Mouse (Mus musculus) activated CD4-positive, CD25-positive, alpha-beta regulatory T cell, adult 4 months (primary cell): Measurements from ENCODE around the gene Btbd3. TPM values are rescaled to one million over a fixed set of nuclear protein-coding genes. Genes with fewer than 3 reads are reported as not detected.

Source experiments
- ATAC-seq: one replicate; pipeline ENCODE4 v1.8.0; 2017
- polyA plus RNA-seq, 2 experiments: library from polyadenylated mRNA; unstranded; fragments of 100-300 nt; shearing (Covaris generic); gene quantifications; one replicate each; pipeline ENCODE4 v1.2.1; 2017

Btbd3 gene
- polyA plus RNA-seq, 2 experiments from 2014 or later = not detected

DNA sequence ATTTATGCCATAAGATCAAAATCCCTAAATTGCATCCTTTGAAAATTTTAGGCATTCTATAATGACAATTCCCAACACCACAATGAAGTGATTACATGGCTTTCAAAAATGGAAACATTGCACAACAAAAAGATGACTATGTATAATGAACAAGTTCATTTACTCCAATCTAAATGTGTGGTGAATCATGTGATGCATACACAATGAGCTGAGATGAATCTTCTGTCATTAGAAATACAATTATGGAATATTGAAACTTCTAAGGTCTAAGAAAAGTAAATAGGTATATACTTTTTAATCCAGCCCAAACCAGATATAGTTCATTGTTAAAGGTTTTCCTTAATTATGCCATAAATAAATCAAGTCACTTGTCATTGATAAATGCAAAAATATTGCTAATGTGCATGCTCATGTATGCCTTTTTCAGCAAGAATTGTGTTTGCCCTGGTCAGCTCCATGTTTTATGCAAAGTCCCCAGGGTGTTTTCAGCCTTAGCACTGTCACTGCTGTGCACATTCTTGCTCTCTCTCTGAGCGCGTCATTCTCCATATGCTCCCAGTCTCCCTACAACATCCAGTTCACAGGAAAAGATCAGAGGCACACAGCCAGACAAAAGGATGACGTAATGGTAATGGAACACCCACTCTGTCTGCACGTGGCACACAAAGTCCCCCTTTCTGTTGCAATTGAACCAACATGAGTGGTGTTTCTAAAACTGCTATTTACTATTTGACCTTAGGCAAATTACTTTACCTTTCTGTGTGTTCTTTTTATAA, 149.6 kb downstream of the Btbd3 start:
- no peak for ATAC-seq

- no peak for ATAC-seq
These were observed 150.3 kb downstream of the Btbd3 start for GRCm38 (mm10) chr2:138406703-138407102.

DNA sequence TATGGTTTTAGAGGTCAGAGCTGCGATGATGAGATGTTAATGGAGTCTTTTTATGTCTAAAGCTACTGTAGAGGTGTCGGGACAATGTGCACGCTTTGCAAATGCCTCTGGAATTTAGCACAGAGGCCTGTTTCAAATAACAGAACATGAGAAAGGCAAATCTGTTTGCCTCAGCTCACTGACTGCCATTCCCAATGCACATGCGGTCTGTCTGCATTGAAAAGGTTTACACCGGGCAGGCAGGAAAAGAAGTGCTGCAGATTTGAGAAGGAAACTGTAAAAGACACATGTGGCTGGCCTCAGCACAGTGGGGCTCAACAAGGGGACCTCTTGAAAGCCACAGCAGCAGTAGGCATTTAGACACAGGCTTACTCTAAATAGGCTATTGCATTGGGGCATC, 156.2 kb downstream of the Btbd3 start:
- ATAC-seq = no peak

DNA sequence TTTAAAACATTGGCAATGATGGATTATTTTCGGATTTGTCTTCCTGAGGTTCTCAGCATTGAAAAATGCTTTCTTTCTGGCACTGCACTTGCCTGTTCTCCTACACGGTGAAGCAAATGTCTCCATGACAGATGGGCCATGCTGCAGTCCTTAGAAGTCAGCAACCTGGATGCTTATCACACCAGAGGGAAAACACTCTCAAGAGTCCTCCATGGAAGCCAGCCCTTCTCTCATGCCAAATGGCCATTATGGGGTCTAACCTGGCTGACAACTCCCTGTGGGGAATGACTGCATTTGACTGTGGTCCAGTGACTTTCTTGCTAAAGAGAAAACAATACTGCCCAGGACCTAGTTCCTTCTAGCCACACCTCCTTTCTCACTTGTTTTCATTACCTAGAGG, 166.0 kb downstream of the Btbd3 start:
- no peak for ATAC-seq

DNA sequence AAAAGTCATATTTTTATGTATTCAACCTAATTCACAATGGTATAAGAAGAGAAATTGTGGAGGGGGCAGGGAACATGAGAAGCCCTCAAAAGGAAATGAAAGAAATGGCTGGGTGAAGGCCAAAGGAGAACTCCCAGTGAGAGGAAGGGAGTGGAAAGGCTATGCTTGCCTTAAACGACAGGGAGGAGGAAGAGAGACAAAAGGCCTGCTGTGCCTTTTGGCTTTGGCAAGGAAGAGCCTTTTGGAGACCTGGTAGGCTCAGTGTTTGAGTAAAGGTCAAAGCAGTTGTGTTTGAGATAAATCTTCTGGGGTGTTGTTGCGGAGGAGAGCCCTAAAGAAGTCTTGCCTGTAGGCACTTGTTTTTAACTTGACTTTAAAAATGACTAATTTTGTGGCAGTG, 175.6 kb downstream of the Btbd3 start:
- no peak for ATAC-seq

- no peak for ATAC-seq
These were observed 190.1 kb downstream of the Btbd3 start for GRCm38 (mm10) chr2:138446466-138446865.

- no peak for ATAC-seq
These were observed 190.6 kb downstream of the Btbd3 start for GRCm38 (mm10) chr2:138446943-138447342.

GRCm38 (mm10) chr2:138447681-138448080, 191.3 kb downstream of the Btbd3 start:
- ATAC-seq = no peak

DNA sequence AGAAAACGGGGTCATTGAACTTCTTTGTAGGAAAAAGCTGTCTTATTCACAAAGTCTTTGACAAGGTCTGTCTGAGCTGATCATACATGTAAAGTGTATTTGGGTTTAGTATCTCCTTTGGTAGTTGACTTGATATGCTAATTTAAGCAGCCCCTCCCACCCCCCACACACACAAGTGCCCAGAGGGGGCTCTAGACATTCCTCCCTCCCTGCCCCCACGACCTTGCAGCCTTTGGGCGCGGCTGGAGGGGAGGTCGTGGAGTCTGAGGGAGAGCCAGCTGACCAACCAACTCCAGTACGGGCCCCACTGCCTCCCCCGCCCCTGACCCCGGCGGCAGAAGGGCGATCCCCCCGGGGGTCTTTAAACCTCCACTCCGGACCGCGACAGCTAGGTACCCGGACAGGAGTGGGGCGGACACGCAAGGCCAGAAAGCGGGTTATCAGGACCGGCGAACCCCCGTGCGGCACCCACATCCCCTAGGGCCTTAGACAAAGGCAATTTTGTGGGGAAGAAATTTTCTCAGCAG, 211.7 kb downstream of the Btbd3 start:
- no peak for ATAC-seq

DNA sequence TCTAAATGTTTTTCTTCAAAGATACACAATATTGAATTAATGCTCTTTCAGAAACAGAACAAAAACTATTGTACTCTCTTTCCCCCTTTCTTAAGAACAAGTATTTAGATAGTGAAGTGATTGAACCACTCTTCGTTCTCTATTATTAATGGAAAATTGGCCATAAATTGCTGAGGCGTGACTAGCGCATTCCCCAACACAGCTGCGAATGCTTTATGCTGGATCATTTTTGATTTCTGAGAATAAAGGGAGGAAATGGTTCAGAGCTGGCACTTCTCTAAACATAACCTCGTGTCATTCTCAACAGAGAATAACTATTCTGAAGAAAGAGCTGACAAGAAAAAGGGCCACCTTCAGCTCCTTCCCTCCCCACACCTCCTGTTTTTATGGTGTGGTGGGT, 217.0 kb downstream of the Btbd3 start:
- no peak for ATAC-seq

GRCm38 (mm10) chr2:138476486-138476885, 220.1 kb downstream of the Btbd3 start:
- ATAC-seq = no peak

DNA sequence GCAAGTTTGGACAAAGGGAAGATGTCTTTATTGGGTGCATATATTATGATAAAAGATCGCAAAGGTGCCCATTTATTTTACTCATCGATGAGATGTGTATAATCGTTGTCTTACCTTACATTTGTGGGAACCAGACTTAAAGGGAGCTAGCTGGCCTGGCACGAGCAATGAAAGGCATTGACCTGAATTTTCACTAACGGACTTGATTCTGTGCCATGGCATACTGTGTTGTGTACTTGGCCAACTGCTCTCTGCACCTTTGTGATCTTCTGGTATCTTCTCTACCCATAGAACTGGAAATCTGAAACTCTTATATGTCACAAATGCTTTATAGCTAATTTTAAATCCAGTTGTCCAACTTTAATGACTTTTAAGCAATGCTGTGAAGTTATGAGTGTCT, 220.9 kb downstream of the Btbd3 start:
- no peak for ATAC-seq

DNA sequence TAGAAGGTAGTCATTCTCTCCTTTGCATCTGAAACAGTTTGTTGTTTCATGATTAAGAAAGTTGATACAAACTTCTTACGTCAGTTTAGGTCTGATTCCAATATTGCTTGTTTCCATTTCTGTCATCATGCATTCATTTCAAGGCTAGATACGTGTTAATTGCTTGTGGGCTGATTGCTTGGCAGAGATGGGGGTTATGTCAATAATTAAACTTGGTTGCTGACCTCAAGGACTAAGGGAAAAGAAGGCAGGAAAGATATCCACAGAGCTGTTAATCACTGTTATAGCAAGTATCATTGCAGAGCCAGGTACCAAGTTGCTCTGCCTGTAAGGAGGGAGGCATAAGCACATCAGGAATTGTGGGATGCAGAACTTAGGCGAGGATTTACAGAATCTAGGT, 226.2 kb downstream of the Btbd3 start:
- ATAC-seq = no peak

GRCm38 (mm10) chr2:138484871-138485270, 228.5 kb downstream of the Btbd3 start:
- ATAC-seq = no peak

- ATAC-seq = no peak
These were observed 234.5 kb downstream of the Btbd3 start for GRCm38 (mm10) chr2:138490688-138491405.

DNA sequence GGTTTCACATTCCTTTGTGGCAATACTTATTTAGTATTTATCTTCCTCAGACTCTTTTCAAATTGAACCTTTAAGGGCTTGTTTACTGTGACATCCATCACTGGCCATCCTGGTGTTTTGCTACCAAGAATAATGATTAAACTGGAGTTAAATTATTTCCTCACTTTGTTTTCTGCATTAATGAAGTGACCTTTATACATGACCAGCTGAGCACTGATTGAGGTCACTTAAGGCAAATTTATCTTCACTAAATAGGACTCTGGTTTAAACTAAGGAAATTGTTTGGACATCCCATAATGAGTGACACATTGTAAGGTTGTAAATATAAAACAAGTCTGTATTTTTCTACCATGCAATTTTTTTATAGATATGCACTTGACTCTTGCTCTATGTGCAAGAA, 235.8 kb downstream of the Btbd3 start:
- ATAC-seq = no peak

DNA sequence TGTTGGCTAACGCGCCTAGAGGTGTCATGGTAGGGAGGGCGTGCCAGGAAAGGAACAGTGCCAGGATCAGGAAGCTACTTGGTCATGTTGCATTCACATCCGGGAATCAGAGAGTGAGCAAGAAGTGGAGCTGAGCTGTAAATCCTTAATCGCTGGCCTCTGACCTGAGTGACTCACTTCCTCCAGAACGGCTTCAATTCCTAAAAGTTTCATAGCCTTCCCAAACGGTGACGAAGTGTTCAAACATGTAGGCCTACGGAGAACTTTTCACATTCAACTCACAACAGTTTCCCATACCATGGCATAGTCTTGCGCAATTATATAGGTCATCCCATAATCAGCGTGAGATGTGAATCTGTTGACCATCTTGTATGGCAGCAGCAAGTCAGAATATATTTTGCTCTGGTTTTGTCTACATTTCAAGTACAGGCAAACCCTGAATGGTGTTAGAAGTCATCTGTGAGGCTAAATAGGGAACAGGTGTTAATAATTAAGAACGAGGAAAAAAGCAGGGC, 247.6 kb downstream of the Btbd3 start:
- ATAC-seq = no peak

DNA sequence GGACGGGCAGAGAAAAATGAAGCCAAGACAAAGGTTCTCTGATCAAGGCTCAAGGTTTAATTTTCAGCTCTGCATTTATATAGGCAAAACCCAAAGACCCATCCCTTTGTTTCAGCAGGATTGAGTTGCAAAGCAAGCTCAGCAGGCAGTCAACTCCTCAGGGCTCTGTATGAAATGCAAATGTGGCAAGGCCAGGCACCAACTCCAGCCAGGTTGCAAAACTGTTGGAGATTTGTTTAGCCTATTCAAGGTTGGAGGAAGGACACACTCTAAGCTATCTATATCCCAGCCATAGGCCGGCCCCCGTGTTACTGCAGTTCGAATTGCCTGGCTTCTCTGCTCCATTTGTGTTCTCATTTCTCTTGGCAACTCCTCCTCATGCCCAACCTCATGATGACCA, 259.2 kb downstream of the Btbd3 start:
- no peak for ATAC-seq

DNA sequence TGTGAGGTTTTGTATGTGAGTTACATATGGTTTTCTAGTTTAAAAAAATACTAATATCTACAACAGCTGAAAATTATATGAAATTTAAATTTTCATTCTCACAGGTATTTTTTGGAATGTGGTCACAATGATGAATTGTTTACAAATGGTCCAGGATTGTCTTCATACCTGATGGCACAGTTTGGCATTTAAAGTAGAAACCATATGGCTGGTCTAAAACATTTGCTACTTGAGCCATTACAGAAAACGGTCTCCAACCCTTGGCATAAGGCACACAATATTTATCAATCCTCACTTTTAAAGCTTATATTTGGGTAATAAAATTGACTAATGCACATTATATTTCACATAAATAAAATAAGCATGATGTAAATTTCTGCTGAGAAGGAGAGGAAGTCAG, 272.1 kb downstream of the Btbd3 start:
- no peak for ATAC-seq

DNA sequence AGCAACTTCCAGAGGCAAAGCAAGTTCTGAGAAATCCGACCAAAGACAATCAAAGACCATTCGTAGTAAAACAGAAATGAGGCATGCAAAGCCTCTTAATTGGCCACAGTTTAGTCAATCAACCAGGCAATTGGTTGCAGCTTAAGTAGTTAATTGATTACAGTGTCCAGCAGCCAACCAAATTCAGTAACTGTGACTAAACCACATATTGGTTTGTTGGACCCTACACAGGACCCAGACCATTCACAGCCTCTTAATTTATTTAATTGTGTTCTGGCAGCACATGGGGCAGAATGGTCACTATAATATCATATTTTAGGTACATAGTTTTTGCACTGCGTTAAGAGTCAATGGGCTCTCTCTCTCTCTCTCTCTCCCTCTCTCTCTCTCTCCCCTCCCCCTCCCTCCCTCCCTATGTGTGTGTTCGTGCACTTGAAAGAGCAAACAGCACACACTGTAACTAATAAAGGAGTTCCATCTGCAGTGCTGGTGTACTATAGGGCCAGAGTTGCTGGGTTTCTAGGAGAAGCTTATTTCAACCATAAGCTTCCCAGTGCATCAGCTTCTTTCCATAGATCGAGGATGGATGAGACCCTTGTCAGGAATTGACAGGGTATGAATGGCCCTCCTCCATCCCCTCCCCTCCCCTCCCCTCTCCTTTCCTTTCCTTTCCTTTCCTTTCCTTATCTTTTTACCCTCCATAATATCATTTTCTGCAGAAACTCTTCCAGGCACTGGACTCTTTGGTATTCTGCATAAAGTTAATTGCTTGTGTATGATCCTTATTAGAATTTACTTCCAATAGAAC, 275.0 kb downstream of the Btbd3 start:
- no peak for ATAC-seq

GRCm38 (mm10) chr2:138531992-138532391, 275.6 kb downstream of the Btbd3 start:
- no peak for ATAC-seq

DNA sequence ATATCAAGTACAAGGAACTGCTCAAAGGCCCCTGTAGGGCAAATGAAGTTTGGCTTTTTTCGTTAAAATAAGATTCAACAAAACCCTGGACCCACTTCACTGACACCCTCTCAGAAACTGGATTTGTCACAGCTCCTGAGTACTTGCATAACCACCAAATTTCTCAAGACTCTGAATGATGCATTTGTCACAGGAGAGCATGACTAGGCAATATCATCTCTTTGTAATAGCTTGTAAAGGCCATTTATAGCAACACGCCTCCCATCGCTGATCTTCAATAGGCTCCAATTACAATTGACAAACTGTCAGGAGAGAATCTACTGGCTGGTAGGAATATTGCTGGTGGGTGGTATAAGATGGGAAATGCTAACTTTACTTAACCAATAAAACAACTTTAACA, 283.3 kb downstream of the Btbd3 start:
- no peak for ATAC-seq

- ATAC-seq = no peak
These were observed 292.6 kb downstream of the Btbd3 start for GRCm38 (mm10) chr2:138548990-138549389.
